31 mouse cellular contexts compared by ENCODE assay signal in the genomic region with DNA sequence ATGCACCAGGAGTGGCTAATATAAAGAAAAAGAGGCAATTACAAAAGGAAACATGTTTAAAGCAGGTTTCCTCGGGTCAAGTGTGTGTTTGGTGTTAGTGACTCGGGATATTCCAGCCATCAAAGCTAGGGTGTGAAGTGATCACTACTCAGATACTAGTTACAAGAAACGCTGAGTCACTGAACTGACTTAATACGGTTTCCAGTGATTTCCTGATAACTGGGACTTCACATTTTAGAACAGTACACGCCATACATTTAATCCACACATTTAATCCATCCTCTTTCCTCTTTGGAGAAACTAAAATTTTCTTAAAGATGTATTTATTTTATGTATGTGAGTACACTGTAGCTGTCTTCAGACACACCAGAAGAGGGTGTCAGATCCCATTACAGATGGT. TPM values are rescaled to one million over a fixed set of nuclear protein-coding genes. Genes with fewer than 3 reads are reported as not detected.
"Had no signal": no experiment of that assay in that cellular context is flagged by ENCODE, and none has a peak within 500 bp of the region (broad histone marks: within the 10 kb centered on the region; RNA-seq: fewer than 3 reads in every experiment).

No protein-coding gene starts in this region.

- H3K27ac ChIP-seq: limb, embryonic 10.5 days; limb, embryonic 13.5 days; liver, embryonic 14.5 days; midbrain, embryonic 10.5 days; midbrain, embryonic 13.5 days; neural tube, embryonic 13.5 days; stomach, postnatal 0 days had no signal

- H3K4me3 ChIP-seq: limb, embryonic 10.5 days; limb, embryonic 13.5 days; megakaryocyte, embryonic 14.5 days; midbrain, embryonic 10.5 days; midbrain, embryonic 13.5 days; myocyte; neural tube, embryonic 13.5 days had no signal

- H3K4me1 ChIP-seq: limb, embryonic 13.5 days; midbrain, embryonic 10.5 days; midbrain, embryonic 13.5 days; neural tube, embryonic 13.5 days had no signal

- H3K36me3 ChIP-seq: neural tube, embryonic 13.5 days had no signal

- DNase-seq: kidney, adult 11 months; kidney, adult 8-10 months; kidney, postnatal 14 days; kidney, postnatal 4 days; liver; liver, postnatal 0 days; lung, postnatal 36 days; right cerebral cortex, adult 18-20 months; right cerebral cortex, postnatal 14 days; right cerebral cortex, postnatal 4 days; thymus, adult 2 months; thymus, postnatal 14 days; thymus, postnatal 4 days had no signal

- H3K27me3 ChIP-seq: limb, embryonic 13.5 days; midbrain, embryonic 13.5 days; neural tube, embryonic 13.5 days had no signal

- H3K4me2 ChIP-seq: limb, embryonic 13.5 days; midbrain, embryonic 13.5 days; neural tube, embryonic 13.5 days had no signal

- ATAC-seq: liver, postnatal 0 days; lung, postnatal 0 days; midbrain, embryonic 13.5 days; midbrain, embryonic 16.5 days had no signal

- H3K9ac ChIP-seq: limb, embryonic 13.5 days; liver, embryonic 14.5 days; liver, postnatal 0 days; midbrain, embryonic 13.5 days; neural tube, embryonic 13.5 days had no signal

- H3K9me3 ChIP-seq: limb, embryonic 10.5 days; limb, embryonic 13.5 days; megakaryocyte, embryonic 14.5 days; midbrain, embryonic 10.5 days; midbrain, embryonic 13.5 days; neural tube, embryonic 13.5 days had no signal

RNA-seq across cellular contexts. Expression of a gene that starts 9.7 kb away (rescaled TPM):
- total RNA-seq: layer of hippocampus, postnatal 14 days had no signal

RNA-seq across cellular contexts. Expression of a gene that starts 51.5 kb away (rescaled TPM):
- total RNA-seq: layer of hippocampus, adult 18-20 months; layer of hippocampus, postnatal 14 days; left cerebral cortex, adult 8-10 months; left cerebral cortex, postnatal 14 days; monocyte, adult 5-6 weeks had no signal
- polyA plus RNA-seq: kidney, embryonic 16.5 days; limb, embryonic 10.5 days; limb, embryonic 13.5 days; liver, embryonic 14.5 days; liver, postnatal 0 days; lung, postnatal 0 days; midbrain, embryonic 10.5 days; midbrain, embryonic 13.5 days; midbrain, embryonic 16.5 days; myocyte; neural tube, embryonic 13.5 days; stomach, embryonic 14.5 days; stomach, postnatal 0 days; thymus, adult 2 months had no signal
